Mouse (Mus musculus): ENCODE data around the gene Igfn1. TPM values are rescaled to one million over a fixed set of nuclear protein-coding genes. Genes with fewer than 3 reads are reported as not detected.

Gene Igfn1
- total and polyA plus RNA-seq, 3 experiments = not detected

GRCm38 (mm10) chr1:135945711-135946110 is 60.4 kb downstream of the Igfn1 start:
- Histone ChIP-seq H3K4me2 (ENCODE audit: insufficient read depth, low read depth, poor library complexity, severe bottlenecking) (no peak overlapping the region), H3K27me3 (replicated peaks) (peaks cover 63% of the 10 kb centered on the region), H3K36me3 (replicated peaks in 1 of 2; ENCODE audit: control insufficient read depth in 1 of 2, insufficient read depth in 1 of 2, low read length in 1 of 2) (no peaks in the 10 kb centered on the region), H3K27ac (ENCODE audit: insufficient read depth, low read depth) (no peak overlapping the region), H3K79me2 (replicated peaks; ENCODE audit: control insufficient read depth, extremely low read depth, insufficient read depth, poor library complexity, severe bottlenecking) (no peaks in the 10 kb centered on the region), H3K9ac (ENCODE audit: insufficient read depth, low read depth) (no peak overlapping the region), H3K4me1 (ENCODE audit: control insufficient read depth in 1 of 2, insufficient read depth in 2 of 2) (peaks cover 3 to 22% of the 10 kb centered on the region in 2 experiments), H3K4me3 (replicated peaks in 1 of 3; ENCODE audit: low read depth in 2 of 3, low read length in 2 of 3, poor library complexity in 1 of 3) (no peak overlapping the region), H3K9me3 (replicated peaks; ENCODE audit: low read length) (no peaks in the 10 kb centered on the region)
- TF ChIP-seq CTCF (conservative IDR thresholded peaks at IDR 0.05 in 1 of 2, IDR thresholded peaks at IDR 0.05 in 1 of 2; ENCODE audit: low read depth in 2 of 2, low read length in 2 of 2) (peak; percentile 88), NELFE (IDR thresholded peaks at IDR 0.05; ENCODE audit: low read depth, low read length) (no peak), TBP (conservative IDR thresholded peaks at IDR 0.05; ENCODE audit: low read depth, low read length) (no peak), MAX (IDR thresholded peaks at IDR 0.05; ENCODE audit: low read length) (peak; percentile 58), SMC3 (IDR thresholded peaks at IDR 0.05; ENCODE audit: low read depth, low read length) (peak; percentile 69), MYC (IDR thresholded peaks at IDR 0.05; ENCODE audit: low read depth, low read length) (peak; percentile 80), KAT2A (IDR thresholded peaks at IDR 0.05; ENCODE audit: insufficient replicate concordance, low read length) (no peak), MXI1 (IDR thresholded peaks at IDR 0.05; ENCODE audit: low read depth, low read length) (no peak), HCFC1 (IDR thresholded peaks at IDR 0.05; ENCODE audit: low read depth, low read length) (no peak), ELF1 (IDR thresholded peaks at IDR 0.05; ENCODE audit: low read depth, low read length) (peak; percentile 65), CHD1 (IDR thresholded peaks at IDR 0.05; ENCODE audit: low read depth, low read length) (no peak), PAX5 (IDR thresholded peaks at IDR 0.05; ENCODE audit: low read length) (no peak), IRF4 (IDR thresholded peaks at IDR 0.05; ENCODE audit: low read depth, low read length) (0 out of 2 replicates have a peak, but pooled peaks have one; percentile 24), POLR2A (IDR thresholded peaks at IDR 0.05; ENCODE audit: low read depth, low read length) (no peak), USF1 (IDR thresholded peaks at IDR 0.05; ENCODE audit: low read depth, low read length) (no peak), JUND (conservative IDR thresholded peaks at IDR 0.05; ENCODE audit: low read depth, low read length) (no peak), RAD21 (IDR thresholded peaks at IDR 0.05; ENCODE audit: low read depth, low read length) (peak; percentile 60)
- peak; percentile 78 for DNase-seq (ENCODE audit: extremely low read depth)
- dilution Hi-C loops (cut with MboI; ENCODE audit: extremely low pct_ligation_motif_present, extremely low pct_unique_long_range_greater_than_20kb, low sequenced_read_pairs) (no loop called here), in situ Hi-C loops (cut with MboI; ENCODE audit: low pct_ligation_motif_present, low pct_unique_long_range_greater_than_20kb, low sequenced_read_pairs) (loop anchor here (5.0 kb wide), 1 partner anchor 78 kb away; no protein-coding TSS in a partner anchor)

DNA sequence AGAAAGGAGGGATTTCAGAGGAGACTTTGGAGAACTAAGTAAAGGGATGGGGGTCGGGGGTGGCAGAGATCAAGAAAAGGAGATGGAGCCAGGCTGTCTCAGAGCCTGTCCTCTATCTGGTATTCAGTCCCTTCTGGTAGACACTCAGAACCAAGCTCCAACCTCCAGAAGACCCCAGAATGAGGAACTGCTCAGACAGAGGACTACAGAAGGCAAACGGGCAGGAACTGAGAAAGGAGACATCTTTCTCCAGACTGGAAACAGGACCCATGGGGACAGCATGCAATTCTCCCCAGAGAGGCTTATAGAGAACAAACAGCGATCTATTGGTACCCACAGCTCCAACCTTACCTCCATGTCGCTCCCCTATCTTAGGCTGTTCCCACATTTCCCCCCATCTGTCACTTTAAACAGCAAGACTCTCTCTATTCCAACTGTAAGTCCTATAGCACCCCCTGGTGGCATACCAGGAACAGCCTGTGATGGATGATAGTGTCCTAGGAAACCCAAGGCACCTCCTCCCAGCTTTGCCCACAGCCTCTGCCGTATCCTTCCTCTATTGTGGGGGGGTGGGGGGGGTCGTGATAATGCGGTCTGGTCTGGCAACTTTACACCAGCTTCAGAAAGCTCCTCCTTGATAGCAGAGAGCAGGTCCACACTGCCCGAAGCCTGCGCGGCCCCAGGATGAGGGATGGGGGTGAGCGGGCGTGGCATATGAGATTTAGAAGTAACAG is 61.4 kb downstream of the Igfn1 start:
- peaks cover 3 to 22% of the 10 kb centered on the region in 2 experiments for H3K4me1 ChIP-seq (ENCODE audit: control insufficient read depth in 1 of 2, insufficient read depth in 2 of 2)
- peak; percentile 82 for DNase-seq (ENCODE audit: extremely low read depth)
- H3K9me3 ChIP-seq (replicated peaks; ENCODE audit: low read length) = no peaks in the 10 kb centered on the region
- in situ Hi-C loops (cut with MboI; ENCODE audit: low pct_ligation_motif_present, low pct_unique_long_range_greater_than_20kb, low sequenced_read_pairs) (loop anchor here (5.0 kb wide), 1 partner anchor 77 kb away; no protein-coding TSS in a partner anchor), dilution Hi-C loops (cut with MboI; ENCODE audit: extremely low pct_ligation_motif_present, extremely low pct_unique_long_range_greater_than_20kb, low sequenced_read_pairs) (no loop called here)
- H3K4me2 ChIP-seq (ENCODE audit: insufficient read depth, low read depth, poor library complexity, severe bottlenecking) = no peak overlapping the region
- no peak overlapping the region for H3K27ac ChIP-seq (ENCODE audit: insufficient read depth, low read depth)
- H3K4me3 ChIP-seq (replicated peaks in 1 of 3; ENCODE audit: low read depth in 2 of 3, low read length in 2 of 3, poor library complexity in 1 of 3) = no peak overlapping the region
- H3K9ac ChIP-seq (ENCODE audit: insufficient read depth, low read depth) = no peak overlapping the region
- H3K27me3 ChIP-seq (replicated peaks) = peaks cover 53% of the 10 kb centered on the region
- no peaks in the 10 kb centered on the region for H3K79me2 ChIP-seq (replicated peaks; ENCODE audit: control insufficient read depth, extremely low read depth, insufficient read depth, poor library complexity, severe bottlenecking)
- peak; percentile 91 for TF ChIP-seq SMC3 (IDR thresholded peaks at IDR 0.05; ENCODE audit: low read depth, low read length)
- TF ChIP-seq USF1 (IDR thresholded peaks at IDR 0.05; ENCODE audit: low read depth, low read length) = no peak
- TF ChIP-seq POLR2A (IDR thresholded peaks at IDR 0.05; ENCODE audit: low read depth, low read length) = no peak
- TF ChIP-seq CTCF (conservative IDR thresholded peaks at IDR 0.05 in 1 of 2, IDR thresholded peaks at IDR 0.05 in 1 of 2; ENCODE audit: low read depth in 2 of 2, low read length in 2 of 2) = peak; percentile 62 to 95
- peak; percentile 93 for TF ChIP-seq RAD21 (IDR thresholded peaks at IDR 0.05; ENCODE audit: low read depth, low read length)
- no peak for TF ChIP-seq RCOR1 (conservative IDR thresholded peaks at IDR 0.05; ENCODE audit: low read depth, low read length)
- TF ChIP-seq ZC3H11A (IDR thresholded peaks at IDR 0.05; ENCODE audit: low read depth, low read length) = peak; percentile 65
- TF ChIP-seq IRF4 (IDR thresholded peaks at IDR 0.05; ENCODE audit: low read depth, low read length) = 0 out of 2 replicates have a peak, but pooled peaks have one; percentile 21
- TF ChIP-seq NELFE (IDR thresholded peaks at IDR 0.05; ENCODE audit: low read depth, low read length) = peak; percentile 41; the same call in 1 of the 2 replicates
- TF ChIP-seq UBTF (IDR thresholded peaks at IDR 0.05; ENCODE audit: low read depth, low read length) = no peak
- no peaks in the 10 kb centered on the region for H3K36me3 ChIP-seq (replicated peaks in 1 of 2; ENCODE audit: control insufficient read depth in 1 of 2, insufficient read depth in 1 of 2, low read length in 1 of 2)

Data from CH12.LX (cell line).